Mouse (Mus musculus) embryonic stem cell, embryonic (primary cell): ENCODE data around the gene Mapkbp1.

Experiments
- CTCF ChIA-PET, 4 experiments: fragments of 300-600 bp in 2 of 4; fragments of 350-600 bp in 2 of 4; sonication (Branson Sonifier 250); formaldehyde crosslinking; loops; one replicate each; lab custom pipeline; 2022; ENCODE audit warnings: inconsistent platforms in 2 of 4; lab: Charles Lee
- POLR2A ChIA-PET, 4 experiments: fragments of 300-600 bp in 2 of 4; fragments of 350-600 bp in 2 of 4; sonication (Branson Sonifier 250); formaldehyde crosslinking; loops; one replicate each; lab custom pipeline; 2022; ENCODE audit warnings: antibody characterized with exemption in 4 of 4, inconsistent platforms in 1 of 4; lab: Charles Lee

Gene Mapkbp1

DNA sequence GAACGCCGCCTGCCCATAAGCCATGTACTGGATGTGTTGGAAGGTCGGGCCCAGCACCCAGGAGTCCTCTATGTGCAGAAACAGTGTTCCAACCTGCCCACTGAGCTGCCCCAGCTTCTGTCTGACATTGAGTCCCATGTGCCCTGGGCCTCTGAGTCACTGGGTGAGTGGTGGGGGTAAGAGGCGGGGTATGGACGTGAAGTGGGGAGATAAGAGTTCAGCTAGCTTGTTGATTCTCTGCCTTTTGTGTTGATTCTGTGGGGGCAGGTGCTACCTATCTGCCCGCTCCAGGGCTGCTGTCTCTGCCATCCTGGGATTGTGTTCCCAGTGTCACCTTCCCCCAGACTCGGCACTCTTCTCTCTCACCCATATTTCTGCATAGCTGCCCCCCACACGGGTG, 57.9 kb downstream of the Mapkbp1 start:
- ChIA-PET CTCF (no interaction called here), POLR2A (interaction anchor here in 2 of 4 experiments (0.6 to 1.2 kb wide), 2 partner anchors 9 to 54 kb away, joined by 3 read pairs; no protein-coding TSS in a partner anchor)

DNA sequence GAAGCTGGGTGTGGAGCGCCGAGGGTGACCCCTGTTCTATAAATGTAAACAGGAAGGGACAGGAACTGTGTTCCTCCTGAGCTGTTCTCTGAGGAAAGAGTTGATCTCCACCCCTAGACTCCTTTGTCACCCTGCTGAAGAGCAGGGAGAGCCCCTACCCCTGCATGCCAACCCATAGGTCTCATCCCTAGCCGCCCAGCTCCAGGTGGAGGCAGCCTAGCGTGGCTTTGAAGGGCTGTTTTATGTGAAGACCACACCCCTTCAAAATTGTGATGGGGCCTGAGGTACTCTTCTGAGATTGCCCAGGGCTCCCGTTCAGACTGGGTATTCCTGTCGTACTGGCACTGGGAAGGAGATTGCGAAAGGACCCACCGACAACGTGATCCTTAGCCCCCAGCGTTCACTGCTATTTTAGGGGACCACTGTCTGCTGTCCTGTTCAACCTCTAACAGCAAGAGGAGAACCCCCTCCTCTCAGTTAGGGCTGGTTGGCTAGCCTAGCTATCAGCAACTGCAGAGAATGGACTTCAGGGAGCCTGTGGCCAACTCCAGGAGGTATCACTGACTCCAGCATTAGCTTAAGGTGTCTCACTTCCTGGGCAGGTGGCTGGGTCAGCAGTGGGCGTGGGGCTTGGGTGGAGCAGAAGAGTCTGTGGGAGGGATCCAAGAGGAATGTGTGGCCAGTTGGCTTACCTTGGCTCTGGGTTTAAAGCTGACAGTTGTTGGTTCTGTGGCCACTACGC, 60.4 kb downstream of the Mapkbp1 start, which contains the start of gene Pla2g4b:
Gene Pla2g4b (plus strand): TSS at position 692 of the 742 bp plus-strand sequence.
- ChIA-PET CTCF (interaction anchor here in 2 of 4 experiments (0.6 to 1.7 kb wide), 2 partner anchors 35 to 93 kb away, joined by 7 to 9 read pairs; no protein-coding TSS in a partner anchor), POLR2A (interaction anchor here in 3 of 4 experiments (0.6 to 3.4 kb wide), 12 partner anchors 9 to 189 kb away, joined by 3 to 13 read pairs (median 3); no protein-coding TSS in a partner anchor)

DNA sequence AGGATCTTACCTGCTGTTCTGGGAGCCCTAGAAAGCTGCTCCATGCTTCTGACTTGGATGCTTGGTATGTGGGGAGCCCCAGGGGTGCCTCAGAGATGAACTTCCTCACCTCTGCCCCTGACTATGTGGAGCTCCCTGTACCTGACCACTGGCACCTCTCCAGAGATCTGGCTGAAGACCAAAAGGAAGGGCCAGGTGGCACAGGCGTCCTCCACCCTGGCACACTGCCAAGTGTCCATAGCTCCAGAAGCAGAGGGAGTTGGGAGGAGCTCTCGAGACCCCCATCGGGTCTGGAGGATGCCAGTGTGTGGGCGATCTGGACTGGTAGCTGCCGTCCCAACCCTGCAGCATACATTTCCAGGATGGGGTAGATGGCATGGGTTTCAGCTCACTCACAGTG, 61.2 kb downstream of the Mapkbp1 start:
- POLR2A ChIA-PET: interaction anchor here in 3 of 4 experiments (0.6 to 3.4 kb wide), 9 partner anchors 8 to 55 kb away, joined by 3 to 13 read pairs (median 3); no protein-coding TSS in a partner anchor
- CTCF ChIA-PET: interaction anchor here in 1 of 4 experiments (1.7 kb wide), 1 partner anchor 34 kb away, joined by 7 read pairs; no protein-coding TSS in a partner anchor

DNA sequence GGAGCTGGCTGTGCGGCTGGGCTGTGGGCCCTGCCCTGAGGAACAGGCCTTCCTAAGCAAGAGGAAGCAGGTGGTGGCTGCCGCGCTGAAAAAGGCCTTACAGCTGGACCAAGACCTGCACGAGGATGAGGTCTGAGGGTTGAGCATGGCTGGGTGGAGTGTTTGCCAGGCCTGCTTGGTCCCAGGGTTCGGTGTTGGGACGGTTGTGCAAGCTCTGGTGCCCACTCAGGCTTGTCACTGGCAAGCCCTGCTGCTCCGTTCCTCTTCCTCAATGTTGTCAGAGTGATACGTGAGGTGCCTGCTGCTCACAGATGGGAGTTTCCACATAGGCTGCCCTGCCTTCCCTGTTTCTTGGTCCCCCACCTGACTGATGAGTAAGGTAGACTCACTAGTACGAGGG, 65.2 kb downstream of the Mapkbp1 start:
- POLR2A ChIA-PET: interaction anchor here in 3 of 4 experiments (0.6 to 1.5 kb wide), 6 partner anchors 10 to 163 kb away, joined by 3 to 6 read pairs (median 4); no protein-coding TSS in a partner anchor
- CTCF ChIA-PET: interaction anchor here in 1 of 4 experiments (1.6 to 2.0 kb wide), 2 partner anchors 12 to 66 kb away, joined by 4 to 7 read pairs; partner anchors contain the start of gene Mapkbp1

DNA sequence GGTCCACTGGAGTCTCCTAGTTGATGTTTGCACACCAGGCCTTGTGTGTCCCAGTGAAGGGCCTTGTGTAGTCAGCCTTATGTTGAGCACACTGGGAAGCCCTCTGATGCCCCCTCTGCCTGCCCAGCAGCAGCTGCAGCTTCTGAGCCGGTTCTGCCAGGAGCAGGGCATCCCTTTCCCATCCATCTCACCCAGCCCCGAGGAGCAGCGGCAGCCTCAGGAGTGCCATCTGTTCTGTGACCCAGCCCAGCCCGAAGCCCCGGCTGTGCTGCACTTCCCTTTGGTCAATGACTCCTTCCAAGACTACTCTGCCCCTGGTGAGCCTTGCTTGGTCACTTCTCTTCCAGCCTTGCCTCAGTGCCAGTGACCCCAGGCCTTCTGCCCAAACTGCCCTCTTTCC, 68.5 kb downstream of the Mapkbp1 start:
- ChIA-PET CTCF (interaction anchor here in 1 of 4 experiments (1.2 kb wide), 1 partner anchor 133 kb away, joined by 6 read pairs; no protein-coding TSS in a partner anchor), POLR2A (interaction anchor here in 2 of 4 experiments (0.6 to 1.2 kb wide), 2 partner anchors 55 to 460 kb away, joined by 3 read pairs; no protein-coding TSS in a partner anchor)

DNA sequence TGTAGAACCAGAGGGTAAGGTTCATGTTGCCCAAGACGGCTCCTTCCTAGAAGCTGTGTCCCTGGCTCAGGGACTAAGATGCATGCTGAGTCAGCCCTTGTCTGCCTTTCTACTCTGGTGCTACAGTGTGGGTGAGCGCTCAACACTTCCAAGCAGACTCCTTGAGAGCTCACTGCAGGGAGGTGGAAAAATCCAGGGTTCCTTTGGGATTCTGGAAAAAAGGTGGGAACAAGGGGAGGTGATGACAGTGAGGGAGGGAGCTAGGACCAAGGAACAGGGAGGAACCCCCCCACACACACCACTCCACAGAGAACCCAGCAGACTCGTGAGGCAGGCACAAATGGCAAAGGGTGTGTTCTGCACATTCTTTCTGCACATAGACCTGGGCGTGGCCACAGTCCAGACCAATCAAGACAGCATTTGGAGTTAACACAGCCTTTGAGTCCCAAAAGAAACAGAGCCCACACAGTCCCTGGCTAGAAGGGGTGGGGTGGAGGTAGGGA, 71.7 kb downstream of the Mapkbp1 start:
- CTCF ChIA-PET: interaction anchor here in 2 of 4 experiments (1.1 to 2.9 kb wide), 6 partner anchors 21 to 41 kb away, joined by 3 to 14 read pairs (median 6); no protein-coding TSS in a partner anchor
- POLR2A ChIA-PET: interaction anchor here (0.6 to 2.2 kb wide), 19 partner anchors 10 to 257 kb away, joined by 3 to 13 read pairs (median 4); partner anchors contain the start of genes Gm28042 (in 2 of the 4), Jmjd7 (in 2 of the 4), Pla2g4b (in 2 of the 4) and Mapkbp1 (in 1 of the 4)

DNA sequence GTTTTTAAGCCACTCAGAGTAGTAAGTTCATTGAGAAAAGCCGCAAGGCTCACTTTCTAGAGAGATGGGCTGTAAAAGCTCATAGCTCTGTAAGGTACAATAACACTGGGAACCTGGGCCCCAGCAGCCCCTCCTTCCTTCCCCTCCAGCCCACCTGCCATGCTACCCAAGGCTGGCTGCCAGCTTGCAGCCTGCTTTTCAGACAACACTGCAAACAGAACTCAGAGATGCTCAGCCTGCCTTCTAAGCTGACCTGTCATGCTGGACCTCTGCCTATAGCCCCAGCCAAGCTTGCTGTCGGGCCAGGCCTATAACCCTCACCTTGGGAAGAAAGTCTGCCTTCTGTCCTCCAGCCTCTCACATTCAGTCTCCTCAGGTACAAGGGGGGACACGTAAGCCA, 72.2 kb downstream of the Mapkbp1 start:
- CTCF ChIA-PET: interaction anchor here in 2 of 4 experiments (1.1 to 2.9 kb wide), 5 partner anchors 20 to 40 kb away, joined by 3 to 14 read pairs (median 6); no protein-coding TSS in a partner anchor
- POLR2A ChIA-PET: interaction anchor here in 3 of 4 experiments (0.7 to 2.2 kb wide), 17 partner anchors 10 to 258 kb away, joined by 3 to 13 read pairs (median 4); partner anchors contain the start of genes Gm28042 (in 2 of the 3), Jmjd7 (in 2 of the 3), Ehd4 (in 1 of the 3) and Mapkbp1 (in 1 of the 3)

DNA sequence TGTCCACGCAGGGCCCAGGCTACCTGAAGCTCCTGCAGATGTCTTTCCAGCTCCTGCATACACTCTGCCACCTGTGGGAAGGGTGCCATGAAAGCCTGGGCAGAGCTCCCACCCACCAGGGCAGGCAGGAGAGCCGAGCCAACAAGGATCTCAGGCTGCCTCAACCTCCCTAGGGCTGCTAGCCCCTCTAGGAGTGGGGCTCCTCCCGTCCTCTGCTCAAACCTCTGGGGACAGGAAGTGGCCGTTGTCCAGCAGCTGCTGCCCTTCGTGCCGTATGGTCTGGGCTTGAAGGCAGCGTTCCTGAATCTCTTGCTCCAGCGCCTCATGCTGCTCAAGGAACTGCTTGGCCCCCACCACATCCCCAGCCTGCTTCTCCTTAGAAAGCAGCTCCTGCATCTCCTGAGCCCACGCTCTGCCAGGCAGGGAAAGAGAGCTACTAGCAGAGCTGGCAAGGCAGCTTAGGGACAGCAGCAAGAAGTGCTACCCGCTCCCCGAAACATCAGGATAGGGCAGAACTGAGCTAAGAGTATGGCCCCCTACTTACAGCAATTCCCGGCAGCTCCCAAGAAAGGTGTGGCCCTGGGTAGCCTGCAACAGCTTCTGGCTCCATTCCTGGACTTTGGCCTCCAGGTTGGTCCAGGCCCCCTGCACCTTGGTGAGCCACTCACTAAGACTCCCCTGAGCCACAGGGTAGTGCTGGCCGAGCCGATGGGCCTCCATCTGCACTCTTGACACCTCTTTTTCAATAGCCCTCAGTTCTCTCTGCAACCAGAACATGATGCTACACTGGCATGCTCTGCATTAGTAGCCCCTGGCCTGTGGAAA, 74.2 kb downstream of the Mapkbp1 start:
- ChIA-PET POLR2A (interaction anchor here in 2 of 4 experiments (0.6 to 3.0 kb wide), 8 partner anchors 14 to 113 kb away, joined by 3 to 12 read pairs (median 4); no protein-coding TSS in a partner anchor), CTCF (interaction anchor here (0.6 to 2.4 kb wide), 9 partner anchors 15 to 218 kb away, joined by 3 to 18 read pairs (median 3); partner anchors contain the start of gene Mapkbp1 (in 1 of the 4))

DNA sequence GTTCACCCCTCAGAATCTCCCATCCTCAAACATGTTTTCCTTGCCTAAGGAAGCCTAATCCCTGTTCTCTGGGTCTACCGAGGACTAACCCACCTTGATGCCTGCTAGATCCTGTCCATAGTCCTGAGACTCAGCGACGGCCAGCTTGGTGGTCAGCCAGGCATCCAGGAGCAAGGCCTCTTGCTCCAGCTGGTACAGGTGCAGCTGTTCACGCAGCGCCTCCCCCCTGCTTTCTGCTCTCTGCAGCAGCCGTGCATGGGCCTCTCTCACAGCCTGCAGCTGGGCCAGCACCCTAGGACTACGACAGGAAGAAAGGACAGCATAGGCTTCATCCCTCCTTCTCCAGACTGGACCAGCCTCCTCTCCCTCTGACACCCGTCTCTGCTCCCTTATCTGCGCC, 75.7 kb downstream of the Mapkbp1 start:
- POLR2A ChIA-PET: interaction anchor here in 2 of 4 experiments (0.6 to 1.6 kb wide), 4 partner anchors 14 to 1089 kb away, joined by 3 to 4 read pairs (median 4); partner anchors contain the start of gene Pla2g4b (in 1 of the 2)
- CTCF ChIA-PET: interaction anchor here in 1 of 4 experiments (2.4 kb wide), 1 partner anchor 16 kb away, joined by 18 read pairs; no protein-coding TSS in a partner anchor

DNA sequence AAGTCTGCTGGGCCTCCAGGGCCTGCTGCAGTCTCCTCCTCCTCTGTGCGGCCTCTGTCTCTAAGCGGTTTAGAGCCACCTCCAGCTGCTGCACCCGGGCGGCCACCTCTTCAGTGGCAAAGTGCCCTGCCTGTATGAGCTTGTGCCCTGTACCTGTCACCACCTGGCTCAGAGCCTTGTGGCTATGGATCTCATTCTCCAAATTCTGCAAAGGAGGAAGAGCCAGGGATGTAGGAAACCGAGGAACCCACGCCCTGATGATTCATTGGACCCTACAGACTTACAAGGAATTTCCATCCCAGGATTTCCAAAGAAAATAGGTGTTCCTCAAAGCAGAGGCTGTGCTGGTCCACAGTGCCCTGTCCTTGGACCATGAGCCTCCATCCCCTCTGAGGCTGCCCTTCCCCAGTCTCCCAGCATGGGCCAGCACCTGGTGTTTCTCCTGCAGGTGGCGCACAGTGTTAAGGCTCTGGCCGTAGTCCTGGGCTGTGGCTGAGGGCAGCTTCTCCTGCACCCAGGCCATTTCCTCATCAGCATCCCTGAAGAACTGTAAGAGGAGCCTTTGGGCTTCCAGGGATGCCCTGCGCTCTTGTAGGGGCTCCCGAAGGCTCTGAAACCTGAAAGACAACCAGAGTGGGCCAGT, 77.3 kb downstream of the Mapkbp1 start:
- CTCF ChIA-PET: interaction anchor here (0.5 to 4.1 kb wide), 31 partner anchors 10 to 857 kb away, joined by 3 to 23 read pairs (median 4); no protein-coding TSS in a partner anchor
- POLR2A ChIA-PET: interaction anchor here in 3 of 4 experiments (0.6 to 2.1 kb wide), 12 partner anchors 14 to 192 kb away, joined by 3 to 11 read pairs (median 3); partner anchors contain the start of genes Ehd4 (in 1 of the 3), Gm28042 (in 1 of the 3), Jmjd7 (in 1 of the 3) and Pla2g4b (in 1 of the 3)

DNA sequence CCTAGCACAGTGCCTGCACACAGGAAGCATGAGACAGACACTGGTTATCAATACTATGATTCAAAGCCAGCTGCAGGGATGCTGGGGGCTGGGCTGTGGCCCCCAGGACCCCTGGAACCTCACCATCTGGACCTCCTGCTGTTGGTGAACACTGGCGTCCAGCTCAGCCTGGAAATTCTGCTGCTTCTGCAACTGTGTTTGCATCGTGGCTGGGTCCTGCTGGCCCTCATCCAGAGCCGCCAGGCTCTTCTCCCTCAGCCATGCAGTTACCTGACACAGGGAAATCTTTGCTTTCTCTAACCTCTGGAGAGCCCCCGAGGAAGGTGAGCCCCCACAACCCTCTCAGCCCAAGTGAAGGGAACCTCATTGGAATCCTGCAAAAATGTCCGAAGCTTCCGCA, 78.9 kb downstream of the Mapkbp1 start:
- POLR2A ChIA-PET: interaction anchor here in 1 of 4 experiments (1.1 to 2.1 kb wide), 3 partner anchors 14 to 30 kb away, joined by 3 to 11 read pairs (median 3); no protein-coding TSS in a partner anchor
- CTCF ChIA-PET: interaction anchor here in 3 of 4 experiments (0.6 to 4.1 kb wide), 6 partner anchors 9 to 17 kb away, joined by 3 to 23 read pairs (median 4); no protein-coding TSS in a partner anchor

DNA sequence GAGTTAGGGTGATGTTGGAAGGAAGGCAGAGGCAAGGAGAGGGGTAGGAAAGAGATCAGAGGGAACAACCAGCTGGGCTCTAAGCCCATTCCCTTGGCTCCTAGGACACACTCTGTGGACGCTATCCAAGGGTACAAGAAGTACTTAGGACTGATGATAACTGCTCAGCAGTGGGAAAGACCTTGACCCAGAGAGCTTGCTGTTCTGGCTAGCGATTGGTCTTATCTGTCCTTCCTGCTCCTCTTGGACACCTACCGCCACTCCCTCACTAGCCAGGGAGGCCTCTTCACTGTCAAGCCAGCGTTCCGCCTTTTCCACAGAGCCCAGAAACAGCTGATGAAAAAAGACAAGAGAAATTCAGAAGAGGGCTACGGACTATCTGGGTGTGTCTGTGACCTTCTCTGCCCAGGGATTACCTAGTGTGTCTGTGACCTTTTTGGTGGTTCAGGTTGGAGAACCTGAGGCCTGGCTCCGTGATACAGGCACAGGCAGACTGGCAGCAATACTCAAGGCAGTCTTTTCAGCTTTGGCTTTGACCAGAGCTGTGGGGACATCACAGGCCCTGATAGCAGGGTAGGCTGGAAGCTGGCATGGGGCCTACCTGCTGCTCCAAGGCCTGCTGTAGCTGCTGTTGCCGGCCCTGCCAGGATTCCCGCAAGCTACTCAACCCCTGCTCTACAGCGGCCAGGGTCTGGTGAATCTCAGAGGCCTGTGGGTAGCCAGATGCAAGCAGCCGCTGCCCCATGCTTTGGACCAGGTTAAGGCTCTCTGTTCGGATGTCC, 82.5 kb downstream of the Mapkbp1 start:
- CTCF ChIA-PET: interaction anchor here (0.6 to 2.0 kb wide), 9 partner anchors 10 to 119 kb away, joined by 3 to 9 read pairs (median 4); no protein-coding TSS in a partner anchor

DNA sequence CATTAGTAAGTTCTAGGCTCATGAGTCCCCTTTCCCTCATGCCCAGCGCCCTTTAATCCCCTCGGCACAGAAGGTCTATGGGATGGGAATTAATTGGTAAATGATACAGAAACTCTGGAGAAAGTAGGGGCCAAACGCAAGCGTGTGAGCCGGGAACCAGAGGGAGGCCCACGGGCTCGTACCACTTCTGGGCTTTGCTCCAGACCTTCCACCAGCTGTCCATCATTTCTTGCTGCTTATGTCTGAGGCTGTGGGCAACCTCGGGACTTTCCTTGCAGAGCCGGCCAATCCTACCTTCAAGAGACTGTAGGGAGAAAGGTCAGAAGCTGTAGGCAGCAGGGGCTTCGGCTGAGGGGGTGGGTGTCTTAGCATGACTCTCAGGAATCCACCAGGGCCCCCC, 83.4 kb downstream of the Mapkbp1 start:
- ChIA-PET POLR2A (interaction anchor here in 1 of 4 experiments (1.5 kb wide), 1 partner anchor 11 kb away, joined by 4 read pairs; no protein-coding TSS in a partner anchor), CTCF (interaction anchor here (0.7 to 1.9 kb wide), 4 partner anchors 13 to 118 kb away, joined by 3 to 9 read pairs (median 4); no protein-coding TSS in a partner anchor)

More for the DNA sequence above, 82.5 kb downstream of the Mapkbp1 start:
- POLR2A ChIA-PET: interaction anchor here in 2 of 4 experiments (0.8 to 1.5 kb wide), 7 partner anchors 9 to 27 kb away, joined by 3 to 5 read pairs (median 4); partner anchors contain the start of genes Gm28042 (in 1 of the 2) and Jmjd7 (in 1 of the 2)

DNA sequence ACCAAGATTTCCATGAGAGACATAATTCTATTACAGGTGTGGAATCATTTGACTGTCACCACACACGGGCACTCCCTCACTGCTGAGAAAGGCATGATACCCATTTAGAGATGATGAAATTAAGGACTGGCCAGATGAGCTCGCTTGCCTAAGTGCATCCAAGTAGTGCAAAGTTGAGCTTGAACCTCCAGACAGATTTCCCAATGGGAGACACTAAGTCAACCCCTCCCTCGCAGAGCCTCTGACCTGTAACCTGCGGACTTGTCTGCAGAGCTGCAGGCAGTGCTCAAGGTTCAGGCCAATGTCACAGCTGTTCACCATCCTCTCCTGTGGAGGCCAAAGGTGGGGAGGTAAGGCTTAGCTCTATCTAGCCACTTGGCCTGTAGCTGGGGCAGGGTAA, 86.3 kb downstream of the Mapkbp1 start:
- POLR2A ChIA-PET: interaction anchor here in 2 of 4 experiments (0.6 to 1.1 kb wide), 4 partner anchors 10 to 41 kb away, joined by 3 to 4 read pairs (median 3); no protein-coding TSS in a partner anchor
- CTCF ChIA-PET: interaction anchor here in 2 of 4 experiments (0.9 to 4.0 kb wide), 5 partner anchors 8 to 18 kb away, joined by 3 to 23 read pairs (median 9); no protein-coding TSS in a partner anchor

DNA sequence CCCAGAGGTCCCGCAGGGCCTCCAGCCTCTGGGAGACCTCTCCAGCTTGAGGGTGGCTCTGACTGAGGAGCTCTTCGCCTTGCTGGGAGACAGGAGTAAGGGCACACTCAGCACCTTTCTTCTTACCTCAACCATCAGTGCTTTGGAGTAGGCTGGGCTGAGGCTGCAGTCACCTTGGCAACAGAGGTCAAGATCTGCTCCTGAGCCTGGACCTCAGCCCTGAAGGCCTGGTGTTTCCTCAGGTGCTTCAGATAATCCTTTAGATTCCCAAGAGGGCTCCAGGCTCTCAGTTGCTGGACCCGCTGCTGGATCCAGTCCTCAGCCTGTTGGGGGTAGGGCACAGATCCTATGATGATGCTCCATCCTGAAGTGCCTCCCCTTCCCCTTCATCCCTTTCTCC, 87.0 kb downstream of the Mapkbp1 start:
- ChIA-PET CTCF (interaction anchor here in 2 of 4 experiments (0.7 to 4.0 kb wide), 6 partner anchors 9 to 48 kb away, joined by 3 to 23 read pairs (median 6); no protein-coding TSS in a partner anchor), POLR2A (interaction anchor here in 3 of 4 experiments (0.6 to 1.6 kb wide), 4 partner anchors 20 to 441 kb away, joined by 3 to 4 read pairs (median 4); partner anchors contain the start of genes Mapkbp1 (in 1 of the 3), Nusap1 (in 1 of the 3) and Oip5 (in 1 of the 3))
